Mouse (Mus musculus): ENCODE measurements at regions not wholly inside any gene's neighbourhood (a gene's known extent, or its start where the extent isn't known, plus 50 kb on each side); places are given as distances from the start of the nearest gene placed in this dataset.

DNA sequence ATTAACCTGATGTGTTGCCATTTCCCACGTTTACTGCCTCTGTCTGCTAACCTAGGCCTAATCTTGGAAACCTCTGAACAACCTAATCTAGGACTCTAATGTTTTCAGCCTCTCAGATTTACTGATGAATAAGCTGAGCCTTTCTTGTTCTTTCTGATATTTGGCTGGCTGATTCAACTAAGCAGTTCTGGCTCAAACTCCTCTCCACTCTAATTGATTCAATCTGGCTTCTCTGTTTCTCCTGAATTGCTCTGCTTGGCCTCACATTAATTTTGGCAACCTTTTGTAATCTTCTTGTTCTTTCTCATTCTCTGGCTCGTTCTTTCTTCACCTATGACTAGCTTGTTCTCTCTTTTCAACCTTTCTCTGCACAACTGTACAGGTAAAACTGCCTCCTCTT lies 1561.2 kb upstream of the Zeb2 start:
- DNase-seq (ENCODE audit: low spot score), result no peak

GRCm38 (mm10) chr2:46669517-46670291 lies 1552.5 kb upstream of the Zeb2 start:
- DNase-seq (ENCODE audit: low spot score), result no peak

DNA sequence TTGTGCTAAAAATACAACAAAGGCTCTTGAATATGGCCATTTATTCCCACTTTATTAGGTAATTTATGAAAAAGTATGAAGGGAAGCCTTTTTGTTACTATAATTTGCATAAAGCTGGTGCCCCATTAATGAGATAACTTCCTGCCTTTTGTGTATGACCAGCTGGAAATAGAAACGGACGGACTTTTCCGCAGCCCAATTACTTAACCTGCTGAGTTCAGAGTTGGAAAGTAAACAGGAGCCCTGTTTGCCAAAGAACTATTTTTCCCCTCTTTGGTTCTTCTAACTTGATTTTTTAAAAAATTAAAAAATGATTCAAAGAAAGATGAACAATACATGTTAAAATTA lies 1549.8 kb upstream of the Zeb2 start:
- DNase-seq (ENCODE audit: low spot score), result no peak

- DNase-seq (ENCODE audit: low spot score), result no peak
These were observed 1549.1 kb upstream of the Zeb2 start for GRCm38 (mm10) chr2:46666084-46666989.

DNA sequence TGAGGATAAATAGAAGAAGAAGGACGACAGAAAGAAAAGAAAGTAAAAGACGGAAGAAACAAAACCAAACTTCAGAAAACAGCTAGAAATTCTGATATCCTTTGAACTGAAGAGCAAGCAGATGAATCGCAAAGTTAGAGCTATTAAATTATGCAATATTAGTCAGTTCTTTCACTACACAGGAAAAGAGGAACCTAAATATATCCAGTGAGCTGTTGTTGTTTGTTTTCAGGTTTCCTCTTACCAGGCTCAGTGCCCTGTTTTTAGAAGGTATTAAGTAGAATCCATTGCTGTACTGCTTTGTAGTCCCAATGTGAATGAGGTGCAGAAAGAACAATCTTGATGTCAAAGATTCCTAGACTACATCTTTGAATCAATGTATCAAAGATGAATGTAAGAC lies 1544.7 kb upstream of the Zeb2 start:
- no peak for DNase-seq (ENCODE audit: low spot score)

DNA sequence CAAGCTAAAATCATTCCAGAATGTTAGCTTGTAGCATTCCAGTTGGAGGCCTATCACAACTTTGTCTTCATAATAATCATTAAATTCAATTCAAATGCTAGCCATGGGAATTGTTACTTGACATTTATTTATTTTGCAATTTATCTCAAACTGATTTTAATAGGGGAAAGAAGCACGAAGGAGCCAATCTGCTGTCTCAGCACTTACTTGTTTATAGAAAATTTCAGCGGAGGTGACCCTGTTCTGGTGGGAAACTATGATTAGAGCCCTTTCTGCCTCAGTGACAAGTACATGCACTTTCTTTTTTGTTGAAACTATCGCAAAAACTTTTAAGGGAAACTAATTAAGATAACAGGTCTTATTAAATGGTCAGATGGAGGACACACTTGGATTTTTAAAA lies 1543.4 kb upstream of the Zeb2 start:
- no peak for DNase-seq (ENCODE audit: low spot score)

GRCm38 (mm10) chr2:46655289-46655688 lies 1538.1 kb upstream of the Zeb2 start:
- DNase-seq (ENCODE audit: low spot score), result no peak

DNA sequence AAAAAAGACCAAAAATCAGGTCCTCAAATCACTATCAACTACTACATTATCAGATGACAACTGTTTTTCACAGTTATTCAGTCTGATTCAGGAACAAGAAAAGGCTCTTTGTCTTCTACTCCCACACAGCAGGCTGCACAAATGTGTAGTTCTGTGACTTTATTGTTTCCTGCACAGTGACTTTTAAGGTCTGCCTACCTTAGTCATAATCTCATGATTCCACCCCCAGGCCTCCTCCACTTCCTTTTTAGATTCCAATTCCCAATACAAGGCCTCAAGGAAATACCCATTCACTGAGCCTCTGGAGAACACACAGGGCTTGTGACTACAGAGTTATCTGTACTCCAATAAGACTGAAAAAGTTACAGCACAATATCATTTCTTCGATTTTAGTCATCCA lies 1535.4 kb upstream of the Zeb2 start:
- DNase-seq (ENCODE audit: low spot score), result no peak

DNA sequence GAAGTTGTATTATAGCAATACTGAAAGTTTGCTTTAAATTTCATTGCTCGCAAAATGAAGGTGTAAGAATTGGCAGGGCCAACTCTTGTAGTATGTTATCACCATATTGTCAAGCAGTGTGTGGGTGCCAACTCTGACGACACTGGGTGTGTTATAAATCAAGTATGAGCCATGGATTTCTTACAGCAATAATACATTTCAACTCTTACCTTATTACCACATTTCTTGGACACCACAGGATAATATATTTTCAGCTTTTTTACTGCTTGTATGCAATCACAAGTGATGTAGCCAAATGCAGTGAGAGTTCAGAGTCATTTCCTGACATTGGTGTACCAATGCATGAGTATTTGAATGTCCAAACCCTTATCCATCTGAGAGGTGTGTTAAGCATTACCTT lies 1529.2 kb upstream of the Zeb2 start:
- DNase-seq (ENCODE audit: low spot score), result no peak

- no peak for DNase-seq (ENCODE audit: low spot score)
These were observed 1492.0 kb upstream of the Zeb2 start for GRCm38 (mm10) chr2:46609217-46609616.

DNA sequence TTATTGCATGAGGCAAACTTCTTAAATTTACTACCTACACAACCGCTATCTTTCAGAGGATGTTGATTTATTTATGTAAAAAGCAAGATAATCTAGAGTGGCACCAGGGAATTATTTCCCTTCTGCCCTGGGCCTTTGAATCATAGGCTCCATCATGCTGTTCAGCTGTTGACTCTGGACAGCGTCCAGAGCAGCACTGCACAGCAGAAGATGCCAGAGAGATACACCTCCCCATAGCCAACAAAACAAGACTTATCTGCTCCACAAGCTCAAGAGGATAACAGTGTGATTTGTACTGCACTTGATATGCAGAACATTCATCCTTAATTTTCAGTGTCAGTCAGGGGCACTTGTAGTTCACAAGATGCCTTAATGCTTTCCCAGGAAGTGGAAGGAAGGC lies 1464.6 kb upstream of the Zeb2 start:
- DNase-seq (ENCODE audit: low spot score), result peak; percentile 19

DNA sequence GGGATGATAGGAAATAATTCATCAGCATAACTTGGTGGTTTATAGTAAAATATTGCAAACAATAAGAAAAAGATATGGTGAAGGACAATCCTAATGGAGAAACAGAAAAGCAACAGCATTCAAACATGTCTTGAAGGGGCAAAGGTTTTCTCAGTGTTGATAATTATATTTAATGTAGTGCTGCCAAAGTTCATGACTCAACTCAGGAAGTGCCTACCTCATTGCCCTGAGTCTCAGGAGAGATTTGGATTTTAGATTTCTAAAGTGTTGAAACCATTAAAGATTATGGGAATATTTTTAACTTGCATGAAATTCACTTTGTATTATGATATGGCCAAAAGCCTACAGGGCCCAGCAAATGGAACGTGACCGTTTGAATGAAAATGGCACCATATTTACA lies 1453.2 kb upstream of the Zeb2 start:
- no peak for DNase-seq (ENCODE audit: low spot score)

GRCm38 (mm10) chr2:46533395-46533794 lies 1416.2 kb upstream of the Zeb2 start:
- no peak for DNase-seq (ENCODE audit: low spot score)

DNA sequence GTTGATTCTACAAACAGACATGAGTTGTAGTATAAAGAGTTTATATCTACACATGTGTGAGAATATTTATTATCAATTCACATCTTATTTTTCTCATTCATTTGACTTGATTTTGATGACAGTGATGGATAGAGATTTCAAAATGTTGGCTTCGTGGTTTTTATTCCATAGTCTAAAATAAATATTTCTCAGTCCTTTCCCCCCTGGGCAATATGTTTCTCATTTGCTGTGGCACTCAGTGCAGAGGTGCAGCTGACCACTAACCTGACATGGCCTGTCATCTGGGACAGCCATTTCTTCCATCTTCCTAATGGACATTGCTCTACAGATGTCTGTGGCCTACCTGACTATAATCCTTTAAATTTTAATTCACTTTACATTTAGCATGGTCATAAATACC lies 1413.5 kb upstream of the Zeb2 start:
- DNase-seq (ENCODE audit: low spot score), result no peak

GRCm38 (mm10) chr2:46525223-46525622 lies 1408.0 kb upstream of the Zeb2 start:
- DNase-seq (ENCODE audit: low spot score), result no peak

DNA sequence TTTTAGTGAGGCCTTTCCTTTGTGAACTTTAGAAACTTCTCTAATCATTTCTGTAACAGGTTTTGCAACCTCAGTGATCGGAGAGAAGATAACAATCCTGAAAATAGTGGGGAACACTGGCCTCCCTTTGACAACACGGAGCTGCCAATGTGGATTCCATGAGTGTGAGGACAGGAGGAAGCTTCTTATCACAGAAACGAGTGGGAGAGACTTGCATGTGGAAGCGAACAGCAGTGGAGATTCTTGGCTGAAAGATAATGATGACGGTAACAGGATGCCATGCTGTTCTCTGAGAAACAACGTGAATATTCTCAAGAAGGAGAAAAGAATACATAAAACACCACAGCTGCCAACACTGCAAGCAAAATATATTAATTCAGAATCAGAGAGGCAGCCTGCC lies 1407.4 kb upstream of the Zeb2 start:
- no peak for DNase-seq (ENCODE audit: low spot score)

GRCm38 (mm10) chr2:46521147-46521965 lies 1404.2 kb upstream of the Zeb2 start:
- DNase-seq (ENCODE audit: low spot score), result no peak

- no peak for DNase-seq (ENCODE audit: low spot score)
These were observed 1395.2 kb upstream of the Zeb2 start for GRCm38 (mm10) chr2:46512237-46513028.

- no peak for DNase-seq (ENCODE audit: low spot score)
These were observed 1389.8 kb upstream of the Zeb2 start for GRCm38 (mm10) chr2:46506951-46507350.

- no peak for DNase-seq (ENCODE audit: low spot score)
These were observed 1385.9 kb upstream of the Zeb2 start for GRCm38 (mm10) chr2:46503074-46503473.

DNA sequence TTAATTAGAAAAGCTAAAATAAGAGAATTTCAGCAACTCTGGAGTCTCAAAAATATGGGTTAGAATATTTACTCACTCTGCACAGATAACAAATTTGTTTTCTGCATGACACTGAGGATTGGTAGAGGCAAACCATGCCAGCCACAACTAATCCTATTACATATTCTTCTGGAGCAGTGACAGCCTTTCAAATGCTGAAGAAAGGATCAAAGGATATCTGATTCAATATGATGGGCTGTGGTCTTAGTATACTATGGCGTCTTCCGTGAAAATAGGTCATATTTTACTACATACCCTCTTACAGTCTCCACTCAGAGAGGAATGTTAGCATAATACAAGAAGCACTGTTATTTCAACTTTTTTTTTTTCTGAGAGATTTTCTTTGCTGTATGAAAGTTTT lies 1375.1 kb upstream of the Zeb2 start:
- no peak for DNase-seq (ENCODE audit: low spot score)

GRCm38 (mm10) chr2:46491081-46491480 lies 1373.9 kb upstream of the Zeb2 start:
- DNase-seq (ENCODE audit: low spot score), result no peak
